Mouse (Mus musculus): ENCODE results near the gene Dus1l. TPM values are rescaled to one million over a fixed set of nuclear protein-coding genes. Genes with fewer than 3 reads are reported as not detected.
"Not testable (repeated sequence)": the region's sequence is repeated elsewhere in the genome, so short reads cannot be mapped to it uniquely, and the experiment has no call there.

Gene Dus1l
- polyA plus RNA-seq, 1 experiment from 2014 or later, result 99.2 TPM

GRCm38 (mm10) chr11:120762672-120763041 lies 33.5 kb downstream of the Dus1l start, which contains the start of gene Hmga1b:
Hmga1b (plus strand) TSS chr11:120762794.
- WGBS, result 19% methylated on average over 14 of the region's 14 CpGs

GRCm38 (mm10) chr11:120761811-120762671 lies 34.2 kb downstream of the Dus1l start:
- no peak overlapping the region for H3K27ac ChIP-seq (replicated peaks)
- no peak overlapping the region for H3K4me3 ChIP-seq
- peaks cover 18% of the 10 kb centered on the region for H3K27me3 ChIP-seq (ENCODE audit: low read depth, poor library complexity, severe bottlenecking)
- DNase-seq (ENCODE audit: low spot score), result no peak
- 76% methylated on average over 14 of the region's 14 CpGs for WGBS
- H3K4me1 ChIP-seq, result 0 out of 2 replicates have a peak, but pooled peaks cover 6% of the 10 kb centered on the region
- peaks cover 28% of the 10 kb centered on the region for H3K9me3 ChIP-seq (replicated peaks)
- H3K36me3 ChIP-seq, result no peaks in the 10 kb centered on the region

More at GRCm38 (mm10) chr11:120762672-120763041, 33.5 kb downstream of the Dus1l start, which contains the start of gene Hmga1b:
- Histone ChIP-seq H3K4me3 (0 out of 2 replicates have a peak within 1 kb of the TSS, but pooled peaks have one; percentile 20), H3K9me3 (replicated peaks) (peaks cover 23% of the 10 kb centered on the region), H3K27ac (replicated peaks) (0 out of 2 replicates have a peak within 1 kb of the TSS, but pooled peaks have one; percentile 2), H3K27me3 (ENCODE audit: low read depth, poor library complexity, severe bottlenecking) (peaks cover 18% of the 10 kb centered on the region)
- DNase-seq (ENCODE audit: low spot score); H3K4me1 ChIP-seq; H3K36me3 ChIP-seq: not testable (repeated sequence)

GRCm38 (mm10) chr11:120760236-120760635 lies 36.0 kb downstream of the Dus1l start:
- DNase-seq (ENCODE audit: low spot score), result no peak
- Histone ChIP-seq H3K4me1 (0 out of 2 replicates have a peak, but pooled peaks cover 6% of the 10 kb centered on the region), H3K27me3 (ENCODE audit: low read depth, poor library complexity, severe bottlenecking) (peaks cover 18% of the 10 kb centered on the region), H3K27ac (replicated peaks) (no peak overlapping the region), H3K36me3 (no peaks in the 10 kb centered on the region), H3K4me3 (no peak overlapping the region), H3K9me3 (replicated peaks) (peaks cover 35% of the 10 kb centered on the region)
- 93% methylated on average over 9 of the region's 9 CpGs for WGBS

GRCm38 (mm10) chr11:120751606-120752005 lies 44.6 kb downstream of the Dus1l start:
- Histone ChIP-seq H3K27ac (replicated peaks) (no peak overlapping the region), H3K4me1 (no peaks in the 10 kb centered on the region), H3K9me3 (replicated peaks) (peaks cover 2% of the 10 kb centered on the region; the same call in 1 of the 2 replicates), H3K4me3 (no peak overlapping the region), H3K27me3 (ENCODE audit: low read depth, poor library complexity, severe bottlenecking) (no peaks in the 10 kb centered on the region), H3K36me3 (no peaks in the 10 kb centered on the region)
- 85% methylated on average over 4 of the region's 4 CpGs for WGBS
- DNase-seq (ENCODE audit: low spot score), result no peak

GRCm38 (mm10) chr11:120749430-120749829 lies 46.8 kb downstream of the Dus1l start:
- Histone ChIP-seq H3K4me3 (no peak overlapping the region), H3K4me1 (no peaks in the 10 kb centered on the region), H3K27ac (replicated peaks) (no peak overlapping the region), H3K27me3 (ENCODE audit: low read depth, poor library complexity, severe bottlenecking) (no peaks in the 10 kb centered on the region), H3K36me3 (no peaks in the 10 kb centered on the region), H3K9me3 (replicated peaks) (no peaks in the 10 kb centered on the region)
- WGBS, result 63% methylated on average over 8 of the region's 8 CpGs
- no peak for DNase-seq (ENCODE audit: low spot score)

GRCm38 (mm10) chr11:120747974-120748373 lies 48.2 kb downstream of the Dus1l start:
- no peaks in the 10 kb centered on the region for H3K27me3 ChIP-seq (ENCODE audit: low read depth, poor library complexity, severe bottlenecking)
- no peaks in the 10 kb centered on the region for H3K9me3 ChIP-seq (replicated peaks)
- H3K36me3 ChIP-seq, result no peaks in the 10 kb centered on the region
- H3K4me1 ChIP-seq, result no peaks in the 10 kb centered on the region
- no peak for DNase-seq (ENCODE audit: low spot score)
- H3K27ac ChIP-seq (replicated peaks), result no peak overlapping the region
- WGBS, result 86% methylated on average over 4 of the region's 4 CpGs
- no peak overlapping the region for H3K4me3 ChIP-seq

GRCm38 (mm10) chr11:120744121-120744701 lies 52.0 kb downstream of the Dus1l start:
- Histone ChIP-seq H3K4me3 (no peak overlapping the region), H3K4me1 (no peaks in the 10 kb centered on the region), H3K36me3 (no peaks in the 10 kb centered on the region), H3K27ac (replicated peaks) (no peak overlapping the region), H3K27me3 (ENCODE audit: low read depth, poor library complexity, severe bottlenecking) (no peaks in the 10 kb centered on the region), H3K9me3 (replicated peaks) (no peaks in the 10 kb centered on the region)
- WGBS, result 82% methylated on average over 7 of the region's 7 CpGs
- no peak for DNase-seq (ENCODE audit: low spot score)

- DNase-seq (ENCODE audit: low spot score), result no peak
- Histone ChIP-seq H3K4me1 (no peaks in the 10 kb centered on the region), H3K27me3 (ENCODE audit: low read depth, poor library complexity, severe bottlenecking) (no peaks in the 10 kb centered on the region), H3K36me3 (no peaks in the 10 kb centered on the region), H3K4me3 (no peak overlapping the region), H3K27ac (replicated peaks) (no peak overlapping the region), H3K9me3 (replicated peaks) (no peaks in the 10 kb centered on the region)
- 91% methylated on average over 5 of the region's 5 CpGs for WGBS
Observed at GRCm38 (mm10) chr11:120740981-120741380, 55.2 kb downstream of the Dus1l start.

Other genes starting within 250 kb of the Dus1l start
- gene Mcrip1, start 246.7 kb downstream of the Dus1l start, polyA plus RNA-seq (2016; fragmentation: Nextera tagmentation; extraction: Ambion mirVana), result 226 and 238 TPM in 2 replicates
- not detected in 2 replicates for gene Ppp1r27, start 245.3 kb downstream of the Dus1l start, polyA plus RNA-seq (2016; fragmentation: Nextera tagmentation; extraction: Ambion mirVana)
- gene P4hb, start 223.2 kb downstream of the Dus1l start, polyA plus RNA-seq (2016; fragmentation: Nextera tagmentation; extraction: Ambion mirVana), result 534 and 562 TPM in 2 replicates
- gene Arhgdia, start 214.8 kb downstream of the Dus1l start, polyA plus RNA-seq (2016; fragmentation: Nextera tagmentation; extraction: Ambion mirVana), result 743 and 777 TPM in 2 replicates
- gene Alyref, start 198.0 kb downstream of the Dus1l start, polyA plus RNA-seq (2016; fragmentation: Nextera tagmentation; extraction: Ambion mirVana), result 605 and 647 TPM in 2 replicates
- gene Anapc11, start 198.0 kb downstream of the Dus1l start, polyA plus RNA-seq (2016; fragmentation: Nextera tagmentation; extraction: Ambion mirVana), result 216 and 231 TPM in 2 replicates
- gene Npb, start 187.9 kb downstream of the Dus1l start, polyA plus RNA-seq (2016; fragmentation: Nextera tagmentation; extraction: Ambion mirVana), result 0.65 and 0.66 TPM in 2 replicates
- gene Pcyt2, start 178.5 kb downstream of the Dus1l start, polyA plus RNA-seq (2016; fragmentation: Nextera tagmentation; extraction: Ambion mirVana), result 140 and 151 TPM in 2 replicates
- 34.2 and 37.4 TPM in 2 replicates for gene Sirt7, start 171.2 kb downstream of the Dus1l start, polyA plus RNA-seq (2016; fragmentation: Nextera tagmentation; extraction: Ambion mirVana)
- gene Mafg, start 162.8 kb downstream of the Dus1l start, polyA plus RNA-seq (2016; fragmentation: Nextera tagmentation; extraction: Ambion mirVana), result 19.8 and 23.0 TPM in 2 replicates
- 37.6 and 43.4 TPM in 2 replicates for gene Pycr1, start 152.6 kb downstream of the Dus1l start, polyA plus RNA-seq (2016; fragmentation: Nextera tagmentation; extraction: Ambion mirVana)
- 0.15 TPM in 1 of 2 replicates, not detected in the other for gene Myadml2, start 148.2 kb downstream of the Dus1l start, polyA plus RNA-seq (2016; fragmentation: Nextera tagmentation; extraction: Ambion mirVana)
- 3.3 and 3.6 TPM in 2 replicates for gene Notum, start 135.2 kb downstream of the Dus1l start, polyA plus RNA-seq (2016; fragmentation: Nextera tagmentation; extraction: Ambion mirVana)
- 150 and 161 TPM in 2 replicates for gene Aspscr1, start 123.4 kb downstream of the Dus1l start, polyA plus RNA-seq (2016; fragmentation: Nextera tagmentation; extraction: Ambion mirVana)
- gene Cenpx, start 82.7 kb downstream of the Dus1l start, polyA plus RNA-seq (2016; fragmentation: Nextera tagmentation; extraction: Ambion mirVana), result 132 and 133 TPM in 2 replicates
- gene Lrrc45, start 82.5 kb downstream of the Dus1l start, polyA plus RNA-seq (2016; fragmentation: Nextera tagmentation; extraction: Ambion mirVana), result 57.0 and 57.7 TPM in 2 replicates
- 32.4 and 41.9 TPM in 2 replicates for gene Rac3, start 74.9 kb downstream of the Dus1l start, polyA plus RNA-seq (2016; fragmentation: Nextera tagmentation; extraction: Ambion mirVana)
- gene Dcxr, start 69.1 kb downstream of the Dus1l start, polyA plus RNA-seq (2016; fragmentation: Nextera tagmentation; extraction: Ambion mirVana), result 13.0 and 13.7 TPM in 2 replicates
- 0.59 and 1.3 TPM in 2 replicates for gene Cbr2, start 64.3 kb downstream of the Dus1l start, polyA plus RNA-seq (2016; fragmentation: Nextera tagmentation; extraction: Ambion mirVana)
- gene Hmga1b, start 33.6 kb downstream of the Dus1l start, polyA plus RNA-seq (2016; fragmentation: Nextera tagmentation; extraction: Ambion mirVana), result 9.4 and 12.9 TPM in 2 replicates
- gene Rfng, start 12.2 kb downstream of the Dus1l start, polyA plus RNA-seq (2016; fragmentation: Nextera tagmentation; extraction: Ambion mirVana), result 43.4 and 55.9 TPM in 2 replicates
- 287 TPM in 2 replicates for gene Gps1, start 12.1 kb downstream of the Dus1l start, polyA plus RNA-seq (2016; fragmentation: Nextera tagmentation; extraction: Ambion mirVana)
- gene Fasn, start 28.1 kb upstream of the Dus1l start, polyA plus RNA-seq (2016; fragmentation: Nextera tagmentation; extraction: Ambion mirVana), result 118 and 131 TPM in 2 replicates
- 5.9 and 6.2 TPM in 2 replicates for gene Ccdc57, start 136.5 kb upstream of the Dus1l start, polyA plus RNA-seq (2016; fragmentation: Nextera tagmentation; extraction: Ambion mirVana)
- gene Slc16a3, start 152.1 kb upstream of the Dus1l start, polyA plus RNA-seq (2016; fragmentation: Nextera tagmentation; extraction: Ambion mirVana), result 120 and 215 TPM in 2 replicates
- 120 and 136 TPM in 2 replicates for gene Csnk1d, start 194.9 kb upstream of the Dus1l start, polyA plus RNA-seq (2016; fragmentation: Nextera tagmentation; extraction: Ambion mirVana)
- gene Cd7, start 243.0 kb upstream of the Dus1l start, polyA plus RNA-seq (2016; fragmentation: Nextera tagmentation; extraction: Ambion mirVana), result not detected in 2 replicates